Mouse (Mus musculus) cortical plate, adult 2 months (tissue): ENCODE measurements at regions not wholly inside any gene's neighbourhood (a gene's known extent, or its start where the extent isn't known, plus 50 kb on each side); places are given as distances from the start of the nearest gene placed in this dataset.

ENCODE experiments used
- H3K27ac ChIP-seq: fragments of 200-500 bp; 2 replicates; pipeline ENCODE4 v1.5.1; 2012; ENCODE audit warnings: low read length, control low read depth, inconsistent platforms; ENCODE audit not compliant: insufficient read depth
- H3K4me1 ChIP-seq: fragments of 200-500 bp; 2 replicates; pipeline ENCODE4 v1.6.1; 2011; ENCODE audit warnings: low read length; ENCODE audit not compliant: control insufficient read depth, insufficient read depth
- H3K4me3 ChIP-seq: fragments of 200-500 bp; 2 replicates; pipeline ENCODE4 v1.5.1; 2011; ENCODE audit warnings: mild to moderate bottlenecking, low read length, control low read depth; ENCODE audit not compliant: insufficient read depth
- CTCF ChIP-seq: fragments of 200-500 bp; IDR thresholded peaks from 2 replicates; pipeline ENCODE4 v1.5.1; 2011; ENCODE audit warnings: mild to moderate bottlenecking, control low read depth, low read length; ENCODE audit not compliant: insufficient read depth; ENCODE audit errors: extremely low read depth
- POLR2A ChIP-seq: fragments of 200-500 bp; IDR thresholded peaks from 2 replicates; pipeline ENCODE4 v1.6.1; 2011; ENCODE audit warnings: mild to moderate bottlenecking, low read length, control low read depth; ENCODE audit not compliant: insufficient read depth; ENCODE audit errors: extremely low read depth

GRCm38 (mm10) chr8:115948036-115948435 lies 240.4 kb upstream of the Maf start:
- Histone ChIP-seq H3K4me3 (no peak overlapping the region), H3K4me1 (no peaks in the 10 kb centered on the region), H3K27ac (no peak overlapping the region)
- TF ChIP-seq POLR2A (no peak), CTCF (no peak)

GRCm38 (mm10) chr8:115942731-115943509 lies 235.3 kb upstream of the Maf start:
- no peak overlapping the region for H3K4me3 ChIP-seq
- H3K4me1 ChIP-seq = no peaks in the 10 kb centered on the region
- H3K27ac ChIP-seq = no peak overlapping the region
- no peak for TF ChIP-seq CTCF
- no peak for TF ChIP-seq POLR2A

- H3K4me1 ChIP-seq = no peaks in the 10 kb centered on the region
- no peak for TF ChIP-seq POLR2A
- TF ChIP-seq CTCF = no peak
- no peak overlapping the region for H3K27ac ChIP-seq
- no peak overlapping the region for H3K4me3 ChIP-seq
Measured at GRCm38 (mm10) chr8:115929472-115930210, 222.0 kb upstream of the Maf start.

GRCm38 (mm10) chr8:115921889-115922288 lies 214.3 kb upstream of the Maf start:
- TF ChIP-seq POLR2A (no peak), CTCF (no peak)
- Histone ChIP-seq H3K4me1 (no peaks in the 10 kb centered on the region), H3K27ac (no peak overlapping the region), H3K4me3 (no peak overlapping the region)

GRCm38 (mm10) chr8:115906650-115907049 lies 199.1 kb upstream of the Maf start:
- no peaks in the 10 kb centered on the region for H3K4me1 ChIP-seq
- TF ChIP-seq POLR2A (no peak), CTCF (no peak)
- H3K27ac ChIP-seq = no peak overlapping the region
- H3K4me3 ChIP-seq = no peak overlapping the region

- no peak overlapping the region for H3K4me3 ChIP-seq
- H3K4me1 ChIP-seq = no peaks in the 10 kb centered on the region
- no peak overlapping the region for H3K27ac ChIP-seq
- no peak for TF ChIP-seq POLR2A
- no peak for TF ChIP-seq CTCF
Measured at GRCm38 (mm10) chr8:115903853-115904420, 196.3 kb upstream of the Maf start.

- H3K4me1 ChIP-seq = no peaks in the 10 kb centered on the region
- no peak overlapping the region for H3K27ac ChIP-seq
- TF ChIP-seq POLR2A (no peak), CTCF (no peak)
- H3K4me3 ChIP-seq = no peak overlapping the region
Measured at GRCm38 (mm10) chr8:115897521-115898178, 190.1 kb upstream of the Maf start.

GRCm38 (mm10) chr8:115897086-115897485 lies 189.5 kb upstream of the Maf start:
- Histone ChIP-seq H3K4me1 (no peaks in the 10 kb centered on the region), H3K27ac (no peak overlapping the region), H3K4me3 (no peak overlapping the region)
- TF ChIP-seq POLR2A (no peak), CTCF (no peak)

GRCm38 (mm10) chr8:115896066-115896465 lies 188.5 kb upstream of the Maf start:
- TF ChIP-seq CTCF (no peak), POLR2A (no peak)
- Histone ChIP-seq H3K27ac (no peak overlapping the region), H3K4me1 (no peaks in the 10 kb centered on the region), H3K4me3 (no peak overlapping the region)
